Mouse (Mus musculus) thymus, adult 2 months (tissue): ENCODE results near the gene Cpox.

Experiments
- CTCF ChIP-seq: fragments of 200-500 bp; IDR thresholded peaks from 2 replicates; pipeline ENCODE4 v1.5.1; 2012; ENCODE audit warnings: mild to moderate bottlenecking, control low read depth, low read length, moderate library complexity, borderline replicate concordance; ENCODE audit not compliant: control insufficient read depth, poor library complexity, insufficient read depth; ENCODE audit errors: extremely low read depth
- POLR2A ChIP-seq: fragments of 200-500 bp; IDR thresholded peaks from 2 replicates; pipeline ENCODE4 v1.6.1; 2012; ENCODE audit warnings: mild to moderate bottlenecking, low read length, control low read depth, moderate library complexity; ENCODE audit not compliant: control insufficient read depth, poor library complexity, insufficient read depth; ENCODE audit errors: extremely low read depth

GRCm38 (mm10) chr16:58700816-58701424, 30.8 kb downstream of the Cpox start:
- TF ChIP-seq CTCF (no peak), POLR2A (no peak)
